Mouse (Mus musculus): Measurements from ENCODE around the gene Frmd7. TPM values are rescaled to one million over a fixed set of nuclear protein-coding genes. Genes with fewer than 3 reads are reported as not detected.

The Frmd7 gene
- total RNA-seq, 4 experiments from 2014 or later: 0.87 to 2.0 (median 1.0) TPM

DNA sequence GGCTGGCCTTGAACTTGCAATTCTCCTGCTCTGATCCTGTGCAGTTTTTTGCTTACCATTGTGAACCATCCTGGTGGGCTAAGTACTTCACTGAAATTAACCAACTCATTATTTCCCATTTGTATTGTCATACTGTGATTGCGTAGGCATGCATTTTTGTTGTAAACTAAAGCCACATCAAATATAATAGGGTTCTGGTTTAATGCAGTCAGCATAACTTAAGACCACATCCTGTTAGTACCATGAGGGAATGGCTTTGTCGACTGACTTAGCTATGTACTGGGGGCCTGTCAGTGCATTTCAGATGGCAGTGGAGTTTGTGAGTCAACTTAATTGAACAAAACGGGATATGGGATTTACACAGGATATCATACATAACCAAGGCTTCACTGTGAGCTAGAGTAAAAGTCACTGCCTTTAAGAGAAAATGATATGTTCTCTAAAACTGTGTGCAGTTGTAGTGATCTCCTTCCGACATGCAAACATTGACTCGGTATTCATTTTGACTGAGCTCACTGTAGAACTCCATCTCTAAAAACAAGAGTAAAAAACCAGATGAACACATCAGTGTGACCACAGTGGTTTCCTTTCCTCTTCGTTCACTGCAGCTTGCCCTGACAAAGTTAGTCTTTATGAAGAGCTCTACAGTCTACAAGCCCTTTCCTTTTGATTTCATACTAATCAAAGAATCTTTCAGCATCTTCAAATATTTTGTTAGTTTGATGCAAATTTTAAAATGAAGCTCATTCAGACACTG is 68.1 kb downstream of the Frmd7 start:
- DNase-seq (ENCODE audit: low spot score in 2 of 2): no peak

DNA sequence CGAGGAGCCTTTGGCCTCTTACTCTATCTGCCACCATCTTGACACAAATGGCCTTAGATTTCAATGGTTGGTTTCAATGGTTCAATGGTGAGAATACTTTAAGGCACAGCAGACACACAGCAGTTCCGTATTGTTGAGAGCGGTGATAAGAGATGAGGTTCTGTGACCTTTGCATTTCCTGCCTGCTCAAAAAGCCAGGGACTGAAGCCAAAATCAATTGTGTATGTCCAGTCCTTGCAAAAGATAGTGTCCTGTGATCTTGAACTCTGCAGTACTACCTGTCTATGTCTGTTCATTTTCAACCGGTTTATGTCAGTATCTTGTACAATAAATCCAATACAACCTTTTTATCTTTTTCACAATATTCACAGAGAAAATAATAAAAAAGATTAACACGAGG is 77.8 kb downstream of the Frmd7 start:
- DNase-seq (ENCODE audit: low spot score in 2 of 2): no peak

DNA sequence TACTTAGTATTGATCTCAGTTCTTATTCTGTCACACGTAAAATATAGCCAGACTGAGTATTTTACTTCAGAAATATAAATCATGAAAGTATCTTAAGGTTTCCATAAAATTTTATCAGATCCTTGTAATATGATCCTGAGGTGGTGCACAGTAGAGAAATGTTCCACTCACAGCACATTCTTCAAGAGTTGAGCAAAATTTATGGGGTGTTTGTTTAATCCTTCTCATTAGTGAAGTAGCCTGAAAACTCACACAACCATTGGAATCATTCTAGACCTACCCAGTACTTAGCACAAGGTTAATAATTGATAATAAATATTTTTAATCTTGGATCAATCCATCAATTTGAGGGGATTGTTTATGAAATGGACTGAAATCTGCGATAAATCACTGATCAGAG is 78.7 kb downstream of the Frmd7 start:
- DNase-seq (ENCODE audit: low spot score in 2 of 2): no peak

DNA sequence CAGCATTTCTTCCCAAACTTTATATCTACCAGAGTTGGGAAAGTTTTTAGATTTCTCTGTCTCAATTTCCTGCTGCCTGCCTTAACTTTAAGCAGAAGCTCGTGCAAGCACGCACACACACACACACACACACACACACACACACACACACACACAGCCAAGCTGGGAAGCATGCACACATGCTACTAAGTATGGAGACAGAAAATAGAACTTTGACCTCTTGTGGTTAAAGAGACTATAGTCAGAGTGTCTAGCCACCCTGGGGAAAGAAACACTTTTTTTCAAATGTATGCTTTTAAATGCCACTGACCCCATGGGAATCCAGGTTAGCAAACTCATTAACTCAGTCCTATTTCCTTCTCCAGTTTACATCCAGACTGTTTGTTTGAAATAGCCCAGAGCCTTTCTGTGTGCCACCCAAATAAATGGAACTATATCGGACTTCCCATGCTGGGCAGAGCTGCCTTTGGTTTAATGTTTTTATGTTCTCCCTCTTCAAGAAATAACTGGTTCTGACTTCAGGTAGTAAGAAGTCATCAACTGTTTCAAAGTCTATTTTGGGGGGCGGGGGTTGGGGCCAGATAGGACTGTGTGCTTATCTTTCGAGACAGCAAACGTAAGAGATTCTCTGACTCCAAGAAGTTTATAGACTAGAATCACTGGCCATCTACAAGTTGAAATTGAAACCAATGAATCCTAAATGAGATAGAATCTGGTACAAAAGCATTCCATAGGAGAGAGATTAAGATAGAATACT is 91.9 kb downstream of the Frmd7 start:
- DNase-seq (ENCODE audit: low spot score in 2 of 2): no peak

Other genes with a start within 250 kb of the Frmd7 start
- gene Stk26, start 101.7 kb downstream of the Frmd7 start, total RNA-seq (2022): 1 to 10 TPM; 6.9 to 8.6 (median 7.4) TPM
- gene Rap2c, start 75.3 kb upstream of the Frmd7 start, total RNA-seq (2022): 10 to 100 TPM; 24.1 to 28.6 (median 27.8) TPM

All from left cerebral cortex, adult 8-10 months (tissue).